Mouse (Mus musculus): ENCODE results near the gene Mrpl43.

DNA sequence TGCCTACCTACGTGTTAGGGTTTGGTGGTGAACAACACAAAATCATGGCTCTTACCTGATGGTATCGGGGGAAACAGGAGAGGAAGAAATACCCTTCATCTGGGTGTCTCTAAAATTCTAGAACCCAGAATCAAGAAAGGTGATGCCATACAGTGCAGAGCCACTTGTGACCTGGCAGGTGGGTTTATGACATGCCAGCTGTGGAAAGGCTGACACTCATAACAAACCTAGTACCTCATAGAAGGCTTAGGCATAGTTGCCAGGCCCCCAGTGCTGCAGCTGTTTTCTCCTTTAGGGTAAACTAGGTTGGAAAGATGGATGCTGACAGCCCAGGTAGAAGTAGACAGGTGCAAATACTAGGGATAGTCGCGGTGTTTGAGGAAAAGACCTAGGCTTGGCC lies 21.8 kb downstream of the Mrpl43 start:
- no peak for TF ChIP-seq POLR2A (IDR thresholded peaks at IDR 0.05; ENCODE audit: low read depth, low read length)
- TF ChIP-seq CTCF (IDR thresholded peaks at IDR 0.05; ENCODE audit: borderline replicate concordance, insufficient read depth, low read length): no peak

Data from embryonic fibroblast, embryonic 13.5 days (primary cell).